Mouse (Mus musculus) frontal cortex, postnatal 25 days (tissue): ENCODE results near the gene Smurf1.

Experiments used
- DNase-seq, 2 experiments: peaks; one replicate each; pipeline ENCODE4 v3.0.0; 2022; ENCODE audit warnings: low spot score in 2 of 2

Smurf1 gene

GRCm38 (mm10) chr5:144871775-144872174, 93.9 kb downstream of the Smurf1 start:
- no peak for DNase-seq

GRCm38 (mm10) chr5:144870782-144871181, 94.9 kb downstream of the Smurf1 start:
- DNase-seq = no peak

- no peak for DNase-seq
Observed at GRCm38 (mm10) chr5:144869466-144869865, 96.2 kb downstream of the Smurf1 start.

- DNase-seq = no peak
Observed at GRCm38 (mm10) chr5:144866923-144867322, 98.7 kb downstream of the Smurf1 start.

GRCm38 (mm10) chr5:144860913-144861312, 104.7 kb downstream of the Smurf1 start:
- DNase-seq = no peak

GRCm38 (mm10) chr5:144859284-144859683, 106.4 kb downstream of the Smurf1 start:
- DNase-seq = no peak

GRCm38 (mm10) chr5:144858527-144858926, 107.1 kb downstream of the Smurf1 start:
- DNase-seq = no peak

- no peak for DNase-seq
Observed at GRCm38 (mm10) chr5:144855936-144856335, 109.7 kb downstream of the Smurf1 start.

- DNase-seq = no peak
Observed at GRCm38 (mm10) chr5:144853931-144854330, 111.7 kb downstream of the Smurf1 start.

- no peak for DNase-seq
Observed at GRCm38 (mm10) chr5:144851820-144852219, 113.8 kb downstream of the Smurf1 start.

GRCm38 (mm10) chr5:144849932-144850331, 115.7 kb downstream of the Smurf1 start:
- no peak for DNase-seq

- no peak for DNase-seq
Observed at GRCm38 (mm10) chr5:144848735-144849134, 116.9 kb downstream of the Smurf1 start.

GRCm38 (mm10) chr5:144845352-144845751, 120.3 kb downstream of the Smurf1 start:
- no peak for DNase-seq

- no peak for DNase-seq
Observed at GRCm38 (mm10) chr5:144836100-144836499, 129.5 kb downstream of the Smurf1 start.

GRCm38 (mm10) chr5:144831840-144832469, 133.7 kb downstream of the Smurf1 start:
- DNase-seq = no peak

- DNase-seq = no peak
Observed at GRCm38 (mm10) chr5:144829631-144830030, 136.0 kb downstream of the Smurf1 start.

GRCm38 (mm10) chr5:144828365-144829102, 137.1 kb downstream of the Smurf1 start:
- no peak for DNase-seq
